Mouse (Mus musculus) heart, embryonic 12.5 days (tissue): ENCODE results near the gene Pagr1b. TPM values are rescaled to one million over a fixed set of nuclear protein-coding genes. Genes with fewer than 3 reads are reported as not detected.
A peak's percentile ranks its signal among the peaks of the same experiment; 100 is the strongest.

Source experiments
- ATAC-seq: fragments of 200-750 bp; cut with Nextera tagmentation; 2 replicates; pipeline ENCODE4 v1.8.0; 2017; ENCODE audit warnings: moderate TSS enrichment, moderate library complexity; ENCODE audit not compliant: insufficient number of reproducible peaks, low FRiP score
- H3K27ac ChIP-seq: fragments of 300-500 bp; sonication (generic); 2 replicates; pipeline ENCODE4 v1.5.1; 2016; ENCODE audit warnings: mild to moderate bottlenecking, moderate library complexity; ENCODE audit not compliant: poor library complexity, severe bottlenecking
- H3K27me3 ChIP-seq: fragments of 300-500 bp; sonication (generic); replicated peaks from 2 replicates; pipeline ENCODE4 v1.6.1; 2016; ENCODE audit warnings: mild to moderate bottlenecking, moderate library complexity
- H3K36me3 ChIP-seq: fragments of 300-500 bp; sonication (generic); 2 replicates; pipeline ENCODE4 v1.6.1; 2016; ENCODE audit warnings: mild to moderate bottlenecking, moderate library complexity
- H3K4me1 ChIP-seq: fragments of 300-500 bp; sonication (generic); replicated peaks from 2 replicates; pipeline ENCODE4 v1.6.1; 2016; ENCODE audit warnings: mild to moderate bottlenecking
- H3K4me2 ChIP-seq: fragments of 300-500 bp; sonication (generic); 2 replicates; pipeline ENCODE4 v1.6.1; 2016; ENCODE audit warnings: mild to moderate bottlenecking, moderate library complexity
- H3K4me3 ChIP-seq: fragments of 300-500 bp; sonication (generic); 2 replicates; pipeline ENCODE4 v1.5.1; 2016; ENCODE audit warnings: mild to moderate bottlenecking
- H3K9ac ChIP-seq: fragments of 300-500 bp; sonication (generic); 2 replicates; pipeline ENCODE4 v1.6.1; 2016; ENCODE audit warnings: mild to moderate bottlenecking, moderate library complexity
- H3K9me3 ChIP-seq: fragments of 300-500 bp; sonication (generic); replicated peaks from 2 replicates; pipeline ENCODE4 v1.6.1; 2016; ENCODE audit warnings: mild to moderate bottlenecking, moderate library complexity
- WGBS: fragments of 180-500 bp; shearing (Covaris S2); methylation state at CpG from one replicate; pipeline ENCODE4 v1.1.7; 2016; 5-methylcytosine and 5-hydroxymethylcytosine counted together
- polyA plus RNA-seq: library from polyadenylated mRNA; unstranded; fragments of >200 nt; fragmentation: Nextera tagmentation; extraction: Ambion mirVana; gene quantifications from 2 replicates; pipeline ENCODE4 v1.2.1, GENCODE M21; 2016

Pagr1b gene
- polyA plus RNA-seq, 1 experiment from 2014 or later, result not detected

- 0 out of 2 replicates have a peak, but pooled peaks cover 4% of the 10 kb centered on the region for H3K27me3 ChIP-seq
- no peaks in the 10 kb centered on the region for H3K9me3 ChIP-seq
- ATAC-seq, result no peak; the same call in 1 of the 2 replicates
- no peak overlapping the region for H3K4me2 ChIP-seq
- no peak overlapping the region for H3K9ac ChIP-seq
- H3K4me3 ChIP-seq, result no peak overlapping the region
- no peak overlapping the region for H3K27ac ChIP-seq
- H3K4me1 ChIP-seq, result no peaks in the 10 kb centered on the region
- H3K36me3 ChIP-seq, result peaks cover 2% of the 10 kb centered on the region; the same call in 1 of the 2 replicates
- WGBS, result 42% methylated on average over 9 of the region's 9 CpGs
Measured at GRCm38 (mm10) chr7:126986319-126986718, 30.0 kb downstream of the Pagr1b start.

GRCm38 (mm10) chr7:126984667-126985444 lies 31.4 kb downstream of the Pagr1b start:
- no peak for ATAC-seq
- 36% methylated on average over 10 of the region's 10 CpGs for WGBS
- Histone ChIP-seq H3K36me3 (peaks cover 15% of the 10 kb centered on the region), H3K9ac (no peak overlapping the region), H3K27ac (no peak overlapping the region), H3K9me3 (no peaks in the 10 kb centered on the region), H3K27me3 (0 out of 2 replicates have a peak, but pooled peaks cover 4% of the 10 kb centered on the region), H3K4me3 (no peak overlapping the region), H3K4me1 (no peaks in the 10 kb centered on the region), H3K4me2 (no peak overlapping the region)

- no peak for ATAC-seq
- H3K9ac ChIP-seq, result no peak overlapping the region
- 0 out of 2 replicates have a peak, but pooled peaks cover 4% of the 10 kb centered on the region for H3K27me3 ChIP-seq
- H3K36me3 ChIP-seq, result peaks cover 32% of the 10 kb centered on the region
- no peak overlapping the region for H3K4me2 ChIP-seq
- WGBS, result 80% methylated on average over 7 of the region's 7 CpGs
- no peaks in the 10 kb centered on the region for H3K9me3 ChIP-seq
- H3K4me3 ChIP-seq, result no peak overlapping the region
- H3K27ac ChIP-seq, result no peak overlapping the region
- no peaks in the 10 kb centered on the region for H3K4me1 ChIP-seq
Measured at GRCm38 (mm10) chr7:126983113-126983512, 33.2 kb downstream of the Pagr1b start.

GRCm38 (mm10) chr7:126982054-126982453 lies 34.2 kb downstream of the Pagr1b start:
- H3K9ac ChIP-seq, result no peak overlapping the region
- no peak overlapping the region for H3K27ac ChIP-seq
- no peak overlapping the region for H3K4me3 ChIP-seq
- 71% methylated on average over 4 of the region's 4 CpGs for WGBS
- no peaks in the 10 kb centered on the region for H3K9me3 ChIP-seq
- ATAC-seq, result no peak
- H3K4me1 ChIP-seq, result peaks cover 3% of the 10 kb centered on the region
- no peak overlapping the region for H3K4me2 ChIP-seq
- peaks cover 35% of the 10 kb centered on the region for H3K36me3 ChIP-seq
- H3K27me3 ChIP-seq, result 0 out of 2 replicates have a peak, but pooled peaks cover under 1% of the 10 kb centered on the region

GRCm38 (mm10) chr7:126981601-126982000 lies 34.7 kb downstream of the Pagr1b start:
- no peak overlapping the region for H3K4me2 ChIP-seq
- peaks cover 35% of the 10 kb centered on the region for H3K36me3 ChIP-seq
- 73% methylated on average over 2 of the region's 2 CpGs for WGBS
- no peak overlapping the region for H3K9ac ChIP-seq
- H3K9me3 ChIP-seq, result no peaks in the 10 kb centered on the region
- H3K27me3 ChIP-seq, result no peaks in the 10 kb centered on the region
- peaks cover 6% of the 10 kb centered on the region for H3K4me1 ChIP-seq
- ATAC-seq, result no peak
- H3K4me3 ChIP-seq, result no peak overlapping the region
- H3K27ac ChIP-seq, result no peak overlapping the region

- no peaks in the 10 kb centered on the region for H3K9me3 ChIP-seq
Measured at GRCm38 (mm10) chr7:126978841-126979240, 37.4 kb downstream of the Pagr1b start.

GRCm38 (mm10) chr7:126976878-126977459 lies 39.3 kb downstream of the Pagr1b start:
- H3K4me1 ChIP-seq, result peaks cover 10% of the 10 kb centered on the region
- peak overlapping the region; percentile 83 for H3K4me2 ChIP-seq
- H3K27ac ChIP-seq, result peak overlapping the region; percentile 86
- ATAC-seq, result no peak
- 22% methylated on average over 14 of the region's 14 CpGs for WGBS
- peak overlapping the region; percentile 93 for H3K9ac ChIP-seq
- no peaks in the 10 kb centered on the region for H3K9me3 ChIP-seq
- H3K27me3 ChIP-seq, result no peaks in the 10 kb centered on the region
- peaks cover 35% of the 10 kb centered on the region for H3K36me3 ChIP-seq
- peak overlapping the region; percentile 85 for H3K4me3 ChIP-seq

More at GRCm38 (mm10) chr7:126978841-126979240, 37.4 kb downstream of the Pagr1b start:
- no peak for ATAC-seq
- H3K27me3 ChIP-seq, result no peaks in the 10 kb centered on the region
- H3K4me3 ChIP-seq, result no peak overlapping the region
- WGBS, result 90% methylated on average over 6 of the region's 6 CpGs
- peaks cover 10% of the 10 kb centered on the region for H3K4me1 ChIP-seq
- no peak overlapping the region for H3K9ac ChIP-seq
- H3K36me3 ChIP-seq, result peaks cover 35% of the 10 kb centered on the region
- no peak overlapping the region for H3K4me2 ChIP-seq
- H3K27ac ChIP-seq, result no peak overlapping the region

- whole genome bisulfite sequencing, result under 1% methylated on average over 55 of the region's 55 CpGs
Measured at GRCm38 (mm10) chr7:126975950-126976866, 40.1 kb downstream of the Pagr1b start, which contains the start of gene Cdiptos. Gene Cdiptos, minus strand, starts transcription at chr7:126976098.

GRCm38 (mm10) chr7:126975893-126975949 lies 40.6 kb downstream of the Pagr1b start, which contains the start of gene Cdipt:
Gene Cdipt, plus strand, starts transcription at chr7:126975914.
- peaks cover 28% of the 10 kb centered on the region for H3K36me3 ChIP-seq
- 0% methylated on average over 1 of the region's 1 CpGs for WGBS
- no peak for ATAC-seq
- peak within 1 kb of the TSS; percentile 93 for H3K9ac ChIP-seq
- H3K4me3 ChIP-seq, result peak within 1 kb of the TSS; percentile 85
- peak within 1 kb of the TSS; percentile 83 for H3K4me2 ChIP-seq
- H3K9me3 ChIP-seq, result no peaks in the 10 kb centered on the region
- H3K27me3 ChIP-seq, result no peaks in the 10 kb centered on the region
- peak within 1 kb of the TSS; percentile 86 for H3K27ac ChIP-seq
- H3K4me1 ChIP-seq, result peaks cover 10% of the 10 kb centered on the region

More at GRCm38 (mm10) chr7:126975950-126976866, 40.1 kb downstream of the Pagr1b start, which contains the start of gene Cdiptos:
- no peaks in the 10 kb centered on the region for H3K27me3 ChIP-seq
- H3K4me1 ChIP-seq, result peaks cover 10% of the 10 kb centered on the region
- peak; percentile 94 for ATAC-seq
- no peaks in the 10 kb centered on the region for H3K9me3 ChIP-seq
- peak within 1 kb of the TSS; percentile 85 for H3K4me3 ChIP-seq
- peak within 1 kb of the TSS; percentile 93 for H3K9ac ChIP-seq
- H3K27ac ChIP-seq, result peak within 1 kb of the TSS; percentile 86
- H3K4me2 ChIP-seq, result peak within 1 kb of the TSS; percentile 83
- H3K36me3 ChIP-seq, result peaks cover 33% of the 10 kb centered on the region

- Histone ChIP-seq H3K4me2 (peak overlapping the region; percentile 83), H3K4me3 (peak overlapping the region; percentile 85), H3K27me3 (no peaks in the 10 kb centered on the region), H3K9ac (peak overlapping the region; percentile 44; the same call in 1 of the 2 replicates), H3K27ac (no peak overlapping the region), H3K9me3 (no peaks in the 10 kb centered on the region), H3K36me3 (peaks cover 27% of the 10 kb centered on the region), H3K4me1 (peaks cover 10% of the 10 kb centered on the region)
- WGBS, result 12% methylated on average over 8 of the region's 8 CpGs
- ATAC-seq, result no peak
Measured at GRCm38 (mm10) chr7:126975493-126975892, 40.8 kb downstream of the Pagr1b start.

GRCm38 (mm10) chr7:126967361-126967760 lies 48.9 kb downstream of the Pagr1b start:
- H3K36me3 ChIP-seq, result no peaks in the 10 kb centered on the region
- H3K27ac ChIP-seq, result no peak overlapping the region
- no peak overlapping the region for H3K4me2 ChIP-seq
- no peaks in the 10 kb centered on the region for H3K9me3 ChIP-seq
- H3K27me3 ChIP-seq, result peaks cover 22% of the 10 kb centered on the region
- no peak for ATAC-seq
- H3K4me1 ChIP-seq, result no peaks in the 10 kb centered on the region
- no peak overlapping the region for H3K4me3 ChIP-seq
- H3K9ac ChIP-seq, result no peak overlapping the region
- WGBS, result 56% methylated on average over 6 of the region's 6 CpGs
